Mouse (Mus musculus): ENCODE data around the gene Slc16a13.

DNA sequence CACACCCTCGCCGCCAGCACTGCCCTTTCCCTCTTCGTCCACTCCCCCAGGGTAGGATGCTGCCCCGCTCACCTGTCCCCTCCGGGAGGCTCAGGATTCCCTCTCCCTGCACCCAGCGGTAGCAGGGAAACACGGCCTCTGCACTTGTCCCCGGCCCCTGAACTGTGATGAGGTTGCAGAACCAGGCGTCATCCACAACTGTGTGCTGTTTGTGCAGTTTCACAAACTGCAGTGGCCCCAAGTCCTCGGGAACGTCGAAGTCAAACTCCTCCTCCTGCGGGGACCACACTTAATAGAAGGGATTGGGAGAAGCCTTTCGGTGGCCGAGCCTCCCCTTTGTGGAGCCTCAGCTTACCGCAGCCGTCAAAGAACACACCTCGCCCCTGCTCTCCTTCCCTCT is 33.5 kb upstream of the Slc16a13 start:
- TF ChIP-seq POLR2A (IDR thresholded peaks at IDR 0.05; ENCODE audit: control insufficient read depth, extremely low read depth, insufficient read depth, low read length, poor library complexity) (no peak), CTCF (IDR thresholded peaks at IDR 0.05; ENCODE audit: borderline replicate concordance, control insufficient read depth, extremely low read depth, insufficient read depth, low read length, poor library complexity) (no peak)

Data from thymus, adult 2 months (tissue).